Mouse (Mus musculus) lung, postnatal 0 days (tissue): ENCODE results near the gene Taf9.

Source experiments
- CTCF ChIP-seq: IDR thresholded peaks from 2 replicates; pipeline ENCODE4 v1.5.1; 2016; ENCODE audit warnings: antibody characterized with exemption, mild to moderate bottlenecking
- EP300 ChIP-seq: IDR thresholded peaks from 2 replicates; pipeline ENCODE4 v1.6.1; 2016; ENCODE audit warnings: antibody characterized with exemption, mild to moderate bottlenecking, control low read depth

- TF ChIP-seq CTCF (no peak), EP300 (no peak)
Measured at GRCm38 (mm10) chr13:100651439-100652186, at the start of gene Taf9.
